Mouse (Mus musculus) megakaryocyte-erythroid progenitor cell, adult 5-6 weeks (primary cell): ENCODE data around the gene Ext2. TPM values are rescaled to one million over a fixed set of nuclear protein-coding genes. Genes with fewer than 3 reads are reported as not detected.

Source experiments
- total RNA-seq, 2 experiments: library from RNA; stranded (forward) in 1 of 2; stranded (reverse) in 1 of 2; fragments of 200-1000, 215-1000 nt in 1 of 2; fragments of >200 nt in 1 of 2; fragmentation: Nextera tagmentation in 1 of 2; gene quantifications; 2 replicates each; pipeline ENCODE4 v1.2.3; 2014 to 2017

Ext2 gene
- total RNA-seq, 2 experiments from 2014 or later: 42.0 to 50.8 TPM

Other genes with a start within 250 kb of the Ext2 start
- not detected in 2 replicates for gene Alx4, start 180.2 kb downstream of the Ext2 start, total RNA-seq (2014; fragmentation: Nextera tagmentation)
- gene Alx4, start 180.2 kb downstream of the Ext2 start, total RNA-seq (2017): not detected in 2 replicates
- 2.6 and 3.0 TPM in 2 replicates for gene Accs, start 27.4 kb upstream of the Ext2 start, total RNA-seq (2014; fragmentation: Nextera tagmentation)
- gene Accs, start 27.4 kb upstream of the Ext2 start, total RNA-seq (2017): 4.8 and 5.3 TPM in 2 replicates
- not detected in 2 replicates for gene Accsl, start 46.6 kb upstream of the Ext2 start, total RNA-seq (2014; fragmentation: Nextera tagmentation)
- gene Accsl, start 46.6 kb upstream of the Ext2 start, total RNA-seq (2017): not detected in 2 replicates
- not detected in 2 replicates for gene Gm13889, start 134.6 kb upstream of the Ext2 start, total RNA-seq (2014; fragmentation: Nextera tagmentation)
- gene Gm13889, start 134.6 kb upstream of the Ext2 start, total RNA-seq (2017): not detected in 2 replicates
- not detected in 2 replicates for gene Gm27027, start 173.8 kb upstream of the Ext2 start, total RNA-seq (2014; fragmentation: Nextera tagmentation)
- gene Gm27027, start 173.8 kb upstream of the Ext2 start, total RNA-seq (2017): not detected in 2 replicates
- gene Alkbh3, start 188.2 kb upstream of the Ext2 start, total RNA-seq (2014; fragmentation: Nextera tagmentation): 86.0 and 122 TPM in 2 replicates
- 31.9 and 36.9 TPM in 2 replicates for gene Alkbh3, start 188.2 kb upstream of the Ext2 start, total RNA-seq (2017)